Mouse (Mus musculus) cortical plate, adult 2 months (tissue): ENCODE data around the gene Rab3ip. TPM values are rescaled to one million over a fixed set of nuclear protein-coding genes. Genes with fewer than 3 reads are reported as not detected.

Experiments
- H3K27ac ChIP-seq: fragments of 200-500 bp; 2 replicates; pipeline ENCODE4 v1.5.1; 2012; ENCODE audit warnings: low read length, control low read depth, inconsistent platforms; ENCODE audit not compliant: insufficient read depth
- H3K4me1 ChIP-seq: fragments of 200-500 bp; 2 replicates; pipeline ENCODE4 v1.6.1; 2011; ENCODE audit warnings: low read length; ENCODE audit not compliant: control insufficient read depth, insufficient read depth
- H3K4me3 ChIP-seq: fragments of 200-500 bp; 2 replicates; pipeline ENCODE4 v1.5.1; 2011; ENCODE audit warnings: mild to moderate bottlenecking, low read length, control low read depth; ENCODE audit not compliant: insufficient read depth
- CTCF ChIP-seq: fragments of 200-500 bp; IDR thresholded peaks from 2 replicates; pipeline ENCODE4 v1.5.1; 2011; ENCODE audit warnings: mild to moderate bottlenecking, control low read depth, low read length; ENCODE audit not compliant: insufficient read depth; ENCODE audit errors: extremely low read depth
- POLR2A ChIP-seq: fragments of 200-500 bp; IDR thresholded peaks from 2 replicates; pipeline ENCODE4 v1.6.1; 2011; ENCODE audit warnings: mild to moderate bottlenecking, low read length, control low read depth; ENCODE audit not compliant: insufficient read depth; ENCODE audit errors: extremely low read depth
- polyA plus RNA-seq: library from polyadenylated mRNA; depleted of rRNA; stranded (reverse); fragments of >200 nt; gene quantifications from 2 replicates; pipeline ENCODE4 v1.2.3, GENCODE M21; 2012; rRNA removed

Gene Rab3ip
- 36.1 and 38.7 TPM in 2 replicates for polyA plus RNA-seq

DNA sequence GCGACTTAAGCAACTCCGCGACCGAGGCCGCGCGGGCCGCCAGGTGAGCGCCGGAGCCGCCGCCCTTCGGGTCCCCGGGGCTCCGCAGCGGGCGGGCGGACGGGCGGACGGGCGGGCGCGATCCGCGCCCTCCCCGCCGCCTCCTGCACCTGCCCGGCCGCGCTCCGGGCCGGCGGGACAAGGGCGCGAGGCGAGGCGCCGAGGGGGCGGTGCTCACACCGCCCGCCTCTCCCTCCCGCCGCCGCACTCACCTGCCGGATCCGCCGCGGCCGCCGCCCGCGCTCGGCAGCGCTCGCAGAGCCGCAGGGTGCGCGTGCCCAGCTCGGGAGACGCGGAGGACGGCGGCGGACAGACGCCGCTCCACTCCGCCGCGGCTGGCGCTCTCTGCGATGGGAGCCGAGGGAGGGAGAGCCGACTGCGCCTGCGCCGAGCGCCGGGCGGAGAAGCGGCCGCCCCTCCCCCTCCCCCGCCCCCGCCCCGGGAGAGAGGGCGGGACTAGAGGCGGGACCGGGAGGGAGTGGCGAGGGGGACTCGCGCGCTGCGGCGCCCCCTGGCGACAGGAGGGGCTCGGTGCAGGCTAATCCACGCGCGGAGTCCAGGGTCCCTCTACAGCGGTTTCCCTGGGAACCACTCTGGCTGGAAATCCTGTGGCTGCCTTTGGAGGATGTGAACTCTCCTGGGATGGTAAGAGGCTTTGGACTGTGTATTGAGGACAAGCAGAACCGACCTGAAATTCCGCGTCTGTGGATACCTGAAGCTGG lies at the start of gene Rab3ip:
Rab3ip (minus strand) TSS at position 761 of the 761 bp plus-strand sequence.
- Histone ChIP-seq H3K4me3 (peak within 1 kb of the TSS; percentile 75), H3K27ac (peak within 1 kb of the TSS; percentile 88), H3K4me1 (no peaks in the 10 kb centered on the region; the same call in 1 of the 2 replicates)
- peak; percentile 68 for TF ChIP-seq POLR2A
- peak; percentile 50 for TF ChIP-seq CTCF

GRCm38 (mm10) chr10:116998716-116999455 lies 48.3 kb upstream of the Rab3ip start:
- Histone ChIP-seq H3K27ac (no peak overlapping the region), H3K4me3 (no peak overlapping the region), H3K4me1 (no peaks in the 10 kb centered on the region)
- TF ChIP-seq POLR2A (no peak), CTCF (no peak)

DNA sequence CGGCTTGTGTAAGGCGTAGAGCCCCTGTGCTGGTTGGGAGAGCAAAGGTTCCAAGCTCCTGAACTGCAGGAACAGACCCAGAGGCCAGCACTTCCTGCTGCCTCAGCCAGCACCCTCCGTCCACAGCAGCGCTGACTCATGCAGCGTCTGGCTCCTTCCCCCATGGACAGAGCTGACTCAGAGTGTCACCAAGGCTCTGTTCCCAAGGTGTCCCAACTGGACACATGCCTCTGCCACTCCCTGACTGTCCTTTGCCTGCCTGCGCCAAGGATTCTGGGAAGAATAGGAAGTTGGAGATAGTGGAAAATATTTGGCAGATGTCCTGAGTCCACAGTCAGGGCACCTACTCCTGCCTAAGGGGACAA lies 45.6 kb upstream of the Rab3ip start:
- no peak for TF ChIP-seq CTCF
- TF ChIP-seq POLR2A, result no peak
- no peak overlapping the region for H3K4me3 ChIP-seq
- no peaks in the 10 kb centered on the region for H3K4me1 ChIP-seq
- H3K27ac ChIP-seq, result no peak overlapping the region

DNA sequence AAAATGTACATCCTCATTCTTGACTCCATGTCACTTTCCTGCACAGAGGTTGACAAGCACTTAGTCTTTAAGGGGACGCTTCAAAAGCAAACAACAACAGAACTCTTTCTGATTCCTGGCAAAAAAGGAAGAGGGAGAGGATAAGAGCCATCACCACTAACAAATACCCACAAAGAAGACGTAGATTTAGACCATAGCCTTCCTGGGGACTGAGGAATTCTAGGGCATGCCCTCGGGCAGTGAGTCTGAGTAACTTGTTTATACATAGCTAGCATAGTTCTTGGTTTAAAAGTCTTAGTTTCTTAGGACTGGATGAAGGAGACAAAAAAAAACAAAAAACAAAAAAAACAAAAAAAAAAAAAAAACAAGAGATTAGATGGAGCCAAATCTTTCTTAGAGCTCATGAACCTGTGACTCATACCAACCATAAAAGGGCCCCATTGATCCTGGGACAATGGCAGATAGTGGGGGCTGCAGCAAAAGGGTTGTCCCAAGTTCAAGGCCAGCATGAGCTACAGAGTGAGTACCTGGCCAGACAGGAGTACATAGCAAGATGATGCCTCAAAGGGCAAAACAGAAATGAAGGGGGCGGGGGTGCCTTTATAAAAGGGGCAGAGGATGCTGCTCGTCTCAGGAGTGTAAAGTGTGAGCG lies 45.1 kb upstream of the Rab3ip start:
- H3K4me1 ChIP-seq, result no peaks in the 10 kb centered on the region
- no peak overlapping the region for H3K27ac ChIP-seq
- no peak overlapping the region for H3K4me3 ChIP-seq
- TF ChIP-seq POLR2A (no peak), CTCF (no peak)

DNA sequence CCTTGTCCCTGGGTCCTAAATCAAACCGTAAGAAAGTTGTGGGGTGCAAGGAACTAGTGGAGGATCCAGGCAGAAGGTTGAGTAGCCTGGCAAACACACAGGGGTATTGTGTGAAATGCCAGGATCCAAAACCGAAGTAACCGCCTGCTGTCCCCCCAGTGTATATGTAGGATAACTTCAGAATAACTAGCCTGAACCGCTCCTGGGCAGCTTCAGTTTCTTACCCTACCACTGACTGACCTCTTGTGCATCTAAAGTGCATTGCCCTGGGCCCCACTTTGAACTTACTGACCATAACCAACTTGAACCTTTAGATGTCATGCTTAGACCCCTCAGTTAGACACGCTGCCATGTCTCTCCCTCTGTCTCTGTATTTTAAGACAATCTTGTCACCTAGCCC lies 44.6 kb upstream of the Rab3ip start:
- no peaks in the 10 kb centered on the region for H3K4me1 ChIP-seq
- TF ChIP-seq POLR2A (no peak), CTCF (no peak)
- H3K27ac ChIP-seq, result no peak overlapping the region
- no peak overlapping the region for H3K4me3 ChIP-seq

DNA sequence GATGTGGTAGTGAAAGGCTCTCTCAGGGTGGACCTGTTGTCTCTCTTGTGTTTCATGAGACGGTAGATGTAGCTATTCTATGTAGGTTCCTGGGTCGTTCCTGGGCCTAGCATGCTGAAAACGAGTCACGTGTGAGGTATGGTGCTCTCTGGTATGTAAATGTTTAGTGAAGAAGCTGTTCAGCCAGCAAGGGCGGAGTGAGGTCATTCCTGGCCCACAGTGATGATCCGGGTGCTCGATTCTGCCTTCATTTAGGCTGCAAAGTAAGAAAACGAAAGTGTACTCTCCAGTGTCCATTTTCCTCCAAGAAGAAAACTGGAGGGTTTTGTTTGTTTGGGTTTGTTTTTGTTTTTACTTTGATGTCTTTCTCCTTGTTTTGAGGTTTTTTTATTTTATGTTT lies 43.4 kb upstream of the Rab3ip start:
- no peaks in the 10 kb centered on the region for H3K4me1 ChIP-seq
- no peak overlapping the region for H3K4me3 ChIP-seq
- TF ChIP-seq CTCF (no peak), POLR2A (no peak)
- no peak overlapping the region for H3K27ac ChIP-seq

DNA sequence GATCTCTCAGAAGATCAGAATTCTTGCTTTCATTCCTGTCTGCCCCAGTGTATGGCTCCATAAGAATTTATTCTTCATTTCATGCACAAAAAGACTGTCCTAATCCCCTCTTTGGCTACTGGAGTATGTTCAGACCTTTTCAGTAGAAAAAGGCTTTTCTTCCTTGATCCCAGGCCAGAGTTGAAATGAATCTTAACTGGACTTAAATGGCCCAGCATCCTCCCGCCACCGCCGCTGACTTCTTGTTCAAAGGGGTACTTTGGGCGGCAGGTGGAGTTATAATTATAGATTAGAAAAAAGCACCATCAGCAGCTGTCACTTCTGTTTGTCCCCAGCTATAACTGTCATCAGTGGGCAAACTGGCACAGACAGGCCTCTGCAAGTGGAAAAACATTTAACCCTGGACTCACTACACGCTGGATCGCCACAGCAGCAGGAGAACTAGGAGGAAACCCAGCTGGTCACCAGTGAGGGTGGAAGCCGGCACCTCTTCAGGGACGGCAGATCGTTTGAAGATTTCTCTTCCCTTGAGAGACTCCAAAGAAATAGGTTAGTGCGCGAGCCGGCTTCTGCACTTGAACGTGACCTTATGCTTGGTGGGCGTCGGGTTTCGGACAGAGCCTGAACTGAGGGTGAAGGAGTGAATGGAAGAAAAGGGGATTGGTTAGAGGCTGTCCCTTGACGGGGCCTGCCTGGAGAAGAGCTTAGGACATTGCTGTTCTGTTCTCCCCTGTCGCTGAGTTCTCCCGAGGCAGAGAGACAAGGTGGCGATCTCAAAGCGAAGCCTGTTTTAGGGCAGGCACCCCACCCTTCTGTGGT lies 35.9 kb upstream of the Rab3ip start, which contains the start of gene Best3:
Best3 (plus strand) TSS at position 51 of the 819 bp plus-strand sequence.
- Histone ChIP-seq H3K4me3 (no peak within 1 kb of the TSS), H3K4me1 (no peaks in the 10 kb centered on the region), H3K27ac (no peak within 1 kb of the TSS)
- no peak for TF ChIP-seq POLR2A
- TF ChIP-seq CTCF, result no peak

GRCm38 (mm10) chr10:116984836-116985235 lies 34.3 kb upstream of the Rab3ip start:
- no peak overlapping the region for H3K4me3 ChIP-seq
- TF ChIP-seq CTCF (no peak), POLR2A (no peak)
- H3K27ac ChIP-seq, result no peak overlapping the region

GRCm38 (mm10) chr10:116982526-116982925 lies 32.0 kb upstream of the Rab3ip start:
- Histone ChIP-seq H3K4me3 (no peak overlapping the region), H3K4me1 (no peaks in the 10 kb centered on the region), H3K27ac (no peak overlapping the region)
- no peak for TF ChIP-seq POLR2A
- no peak for TF ChIP-seq CTCF

More at GRCm38 (mm10) chr10:116984836-116985235, 34.3 kb upstream of the Rab3ip start:
- H3K4me1 ChIP-seq, result no peaks in the 10 kb centered on the region
